Mouse (Mus musculus) MEL (cell line): ENCODE results near the gene Tnxb. TPM values are rescaled to one million over a fixed set of nuclear protein-coding genes. Genes with fewer than 3 reads are reported as not detected.

ENCODE experiments used
- DNase-seq: peaks from one replicate; pipeline ENCODE4 v3.0.0; 2011; ENCODE audit warnings: low read depth, low spot score
- H3K27ac ChIP-seq: 2 replicates; pipeline ENCODE4 v1.5.1; 2012; ENCODE audit warnings: low read depth, mild to moderate bottlenecking, control low read depth, low read length, moderate library complexity; ENCODE audit not compliant: control insufficient read depth
- H3K27me3 ChIP-seq, 2 experiments: fragments of 150-350 bp in 1 of 2; sonication (generic) in 1 of 2; 2 replicates each; pipeline ENCODE4 v1.6.1; 2012; ENCODE audit warnings: low read length in 2 of 2, mild to moderate bottlenecking in 2 of 2, improper control_type of control experiment in 1 of 2, moderate library complexity in 1 of 2; ENCODE audit not compliant: insufficient read depth in 2 of 2, control insufficient read depth in 1 of 2
- H3K36me3 ChIP-seq, 2 experiments: 2 replicates each; pipeline ENCODE4 v1.6.1; 2012 to 2014; ENCODE audit warnings: low read length in 2 of 2, improper control_type of control experiment in 1 of 2, inconsistent platforms in 1 of 2, mild to moderate bottlenecking in 1 of 2; ENCODE audit not compliant: insufficient read depth in 2 of 2, control insufficient read depth in 1 of 2
- H3K4me1 ChIP-seq, 2 experiments: fragments of 150-350 bp in 1 of 2; sonication (generic) in 1 of 2; 2 replicates each; pipeline ENCODE4 v1.6.1; 2012; ENCODE audit warnings: low read length in 2 of 2, improper control_type of control experiment in 1 of 2, mild to moderate bottlenecking in 1 of 2; ENCODE audit not compliant: insufficient read depth in 2 of 2, control insufficient read depth in 1 of 2
- H3K4me3 ChIP-seq, 2 experiments: fragments of 150-350 bp in 1 of 2; sonication (generic) in 1 of 2; 2 replicates each; pipeline ENCODE4 v1.5.1; 2012; ENCODE audit warnings: low read depth in 2 of 2, low read length in 2 of 2, mild to moderate bottlenecking in 2 of 2, moderate library complexity in 2 of 2, control low read depth in 1 of 2, improper control_type of control experiment in 1 of 2; ENCODE audit not compliant: control insufficient read depth in 1 of 2, insufficient read depth in 1 of 2
- H3K79me2 ChIP-seq: 2 replicates; pipeline ENCODE4 v1.6.1; 2012; ENCODE audit warnings: mild to moderate bottlenecking, low read length, moderate library complexity; ENCODE audit not compliant: control insufficient read depth, poor library complexity, insufficient read depth
- H3K9ac ChIP-seq: 2 replicates; pipeline ENCODE4 v1.6.1; 2012; ENCODE audit warnings: low read depth, mild to moderate bottlenecking, control low read depth, low read length, moderate library complexity; ENCODE audit not compliant: control insufficient read depth, poor library complexity, severe bottlenecking
- H3K9me3 ChIP-seq: fragments of 150-350 bp; sonication (generic); replicated peaks from 2 replicates; pipeline ENCODE4 v1.6.1; 2012; ENCODE audit warnings: mild to moderate bottlenecking, low read length, improper control_type of control experiment, moderate library complexity; ENCODE audit not compliant: insufficient read depth
- BHLHE40 ChIP-seq: IDR thresholded peaks from 2 replicates; pipeline ENCODE4 v1.6.1; 2012; ENCODE audit warnings: low read depth, mild to moderate bottlenecking, inconsistent platforms, low read length, improper control_type of control experiment, borderline replicate concordance
- ELF1 ChIP-seq: IDR thresholded peaks from 2 replicates; pipeline ENCODE4 v1.6.1; 2014; ENCODE audit warnings: low read depth, mild to moderate bottlenecking, inconsistent platforms, low read length, improper control_type of control experiment, moderate library complexity
- ETS1 ChIP-seq: IDR thresholded peaks from 2 replicates; pipeline ENCODE4 v1.6.1; 2012; ENCODE audit warnings: low read depth, mild to moderate bottlenecking, inconsistent platforms, low read length, improper control_type of control experiment, moderate library complexity
- KAT2A ChIP-seq: conservative IDR thresholded peaks from 2 replicates; pipeline ENCODE4 v1.6.1; 2012; ENCODE audit warnings: low read depth, low read length, improper control_type of control experiment, inconsistent platforms
- MAX ChIP-seq: IDR thresholded peaks from 2 replicates; pipeline ENCODE4 v1.6.1; 2011; ENCODE audit warnings: low read length, improper control_type of control experiment
- MXI1 ChIP-seq: IDR thresholded peaks from 2 replicates; pipeline ENCODE4 v1.6.1; 2011; ENCODE audit warnings: mild to moderate bottlenecking, low read depth, low read length, improper control_type of control experiment
- NRF1 ChIP-seq: IDR thresholded peaks from 2 replicates; pipeline ENCODE4 v1.6.1; 2014; ENCODE audit warnings: low read depth, mild to moderate bottlenecking, inconsistent platforms, low read length, improper control_type of control experiment, moderate library complexity; ENCODE audit not compliant: poor library complexity, insufficient read depth, severe bottlenecking
- POLR2AphosphoS2 ChIP-seq: IDR thresholded peaks from 2 replicates; pipeline ENCODE4 v1.6.1; 2011; ENCODE audit warnings: low read length, improper control_type of control experiment
- POLR2AphosphoS5 ChIP-seq: IDR thresholded peaks from 2 replicates; pipeline ENCODE4 v1.6.1; 2012; ENCODE audit warnings: low read depth, borderline replicate concordance, mild to moderate bottlenecking, inconsistent platforms, low read length, moderate library complexity, mixed read lengths
- RAD21 ChIP-seq: IDR thresholded peaks from 2 replicates; pipeline ENCODE4 v1.6.1; 2011; ENCODE audit warnings: mild to moderate bottlenecking, low read depth, low read length, improper control_type of control experiment
- SIN3A ChIP-seq: IDR thresholded peaks from 2 replicates; pipeline ENCODE4 v1.6.1; 2012; ENCODE audit warnings: low read length, improper control_type of control experiment, inconsistent platforms
- SMC3 ChIP-seq: IDR thresholded peaks from 2 replicates; pipeline ENCODE4 v1.6.1; 2011; ENCODE audit warnings: low read depth, low read length, improper control_type of control experiment
- TAL1 ChIP-seq: IDR thresholded peaks from 2 replicates; pipeline ENCODE4 v1.6.1; 2012; ENCODE audit warnings: mild to moderate bottlenecking, inconsistent platforms, low read length, moderate library complexity, mixed read lengths
- TCF12 ChIP-seq: IDR thresholded peaks from 2 replicates; pipeline ENCODE4 v1.6.1; 2014; ENCODE audit warnings: low read depth, mild to moderate bottlenecking, inconsistent platforms, low read length, improper control_type of control experiment, moderate library complexity
- UBTF ChIP-seq: IDR thresholded peaks from 2 replicates; pipeline ENCODE4 v1.6.1; 2012; ENCODE audit warnings: low read depth, mild to moderate bottlenecking, inconsistent platforms, low read length, improper control_type of control experiment, moderate library complexity, borderline replicate concordance; ENCODE audit not compliant: insufficient read depth
- USF2 ChIP-seq, 2 experiments: IDR thresholded peaks; 2 replicates each; pipeline ENCODE4 v1.6.1; 2011 to 2012; ENCODE audit warnings: improper control_type of control experiment in 2 of 2, low read length in 2 of 2, borderline replicate concordance in 1 of 2, inconsistent platforms in 1 of 2, low read depth in 1 of 2, mild to moderate bottlenecking in 1 of 2; ENCODE audit not compliant: insufficient read depth in 1 of 2
- ZC3H11A ChIP-seq: IDR thresholded peaks from 2 replicates; pipeline ENCODE4 v1.6.1; 2012; ENCODE audit warnings: low read depth, mild to moderate bottlenecking, inconsistent platforms, low read length, improper control_type of control experiment
- ZMIZ1 ChIP-seq: IDR thresholded peaks from 2 replicates; pipeline ENCODE4 v1.6.1; 2012; ENCODE audit warnings: low read depth, mild to moderate bottlenecking, inconsistent platforms, low read length, improper control_type of control experiment, moderate library complexity
- polyA plus RNA-seq, 2 experiments: library from polyadenylated mRNA; stranded (reverse) in 1 of 2; unstranded in 1 of 2; fragments of >175 nt in 1 of 2; fragments of >200 nt in 1 of 2; gene quantifications; 2 replicates each; pipeline versions ENCODE4 v1.2.1 to v1.2.4; 2012; ENCODE audit warnings: low replicate concordance in 2 of 2, low read depth in 1 of 2; ENCODE audit not compliant: insufficient read length in 2 of 2, insufficient read depth in 1 of 2, missing spikeins in 1 of 2
- total RNA-seq: library from RNA; depleted of rRNA; stranded (reverse); fragments of 300-350 nt; gene quantifications from 2 replicates; pipeline ENCODE4 v1.2.3, GENCODE M21; 2012

Gene Tnxb
- total and polyA plus RNA-seq, 3 experiments, result 0.27 to 0.28 TPM; not detected in 1

GRCm38 (mm10) chr17:34649106-34649864, 21.1 kb upstream of the Tnxb start:
- Histone ChIP-seq H3K4me3 (no peak overlapping the region), H3K36me3 (peaks cover 0 to 9% of the 10 kb centered on the region in 2 experiments; a peak in 2 of 4 replicates), H3K9ac (no peak overlapping the region), H3K9me3 (no peaks in the 10 kb centered on the region), H3K79me2 (peaks cover 15% of the 10 kb centered on the region), H3K27ac (no peak overlapping the region), H3K27me3 (no peaks in the 10 kb centered on the region), H3K4me1 (peaks cover 0 to 14% of the 10 kb centered on the region in 2 experiments; a peak in 3 of 4 replicates)
- TF ChIP-seq BHLHE40, result no peak
- TF ChIP-seq ZMIZ1, result no peak
- TF ChIP-seq TCF12, result no peak
- no peak for DNase-seq

DNA sequence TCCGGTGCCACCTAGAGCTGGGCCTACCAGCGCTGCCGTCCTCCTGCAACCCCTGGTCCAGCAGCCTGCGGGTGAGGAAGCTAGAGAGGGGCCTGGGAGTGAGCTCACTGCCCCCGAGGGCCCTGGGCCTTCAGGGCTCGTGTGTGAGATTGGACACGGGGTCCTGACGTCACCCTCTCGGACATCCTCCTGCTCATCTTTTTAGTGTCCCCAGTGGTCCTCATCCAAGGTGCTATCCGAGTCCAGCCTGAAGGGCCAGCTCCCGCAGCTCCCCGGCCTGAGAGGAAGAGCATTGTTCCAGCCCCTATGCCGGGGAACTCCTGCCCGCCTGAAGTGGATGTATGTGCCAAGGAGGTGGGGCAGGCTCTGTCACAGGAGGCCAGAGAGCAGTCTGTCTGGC, 19.6 kb upstream of the Tnxb start:
- no peak for DNase-seq
- Histone ChIP-seq H3K79me2 (peaks cover 15% of the 10 kb centered on the region), H3K9ac (no peak overlapping the region), H3K9me3 (no peaks in the 10 kb centered on the region), H3K27ac (no peak overlapping the region), H3K36me3 (peaks cover 0 to 5% of the 10 kb centered on the region in 2 experiments; a peak in 2 of 4 replicates), H3K4me3 (no peak overlapping the region), H3K27me3 (no peaks in the 10 kb centered on the region), H3K4me1 (peaks cover 0 to 8% of the 10 kb centered on the region in 2 experiments; a peak in 2 of 4 replicates)
- TF ChIP-seq RAD21, result no peak
- TF ChIP-seq ELF1, result no peak
- TF ChIP-seq MXI1, result no peak
- TF ChIP-seq POLR2AphosphoS2, result no peak
- TF ChIP-seq POLR2AphosphoS5, result no peak
- no peak for TF ChIP-seq MAX
- no peak for TF ChIP-seq ZMIZ1
- TF ChIP-seq NRF1, result no peak
- TF ChIP-seq USF2 (IDR thresholded peaks at IDR 0.05; ENCODE audit: borderline replicate concordance in 1 of 2, insufficient read depth in 1 of 2, low read depth in 1 of 2, low read length in 2 of 2), result no peak
- TF ChIP-seq ETS1, result no peak
- no peak for TF ChIP-seq SIN3A
- TF ChIP-seq TAL1, result no peak
- no peak for TF ChIP-seq UBTF
- TF ChIP-seq SMC3, result no peak
- no peak for TF ChIP-seq ZC3H11A
- TF ChIP-seq KAT2A, result no peak
